Mouse (Mus musculus): ENCODE results near the gene Unc50. TPM values are rescaled to one million over a fixed set of nuclear protein-coding genes. Genes with fewer than 3 reads are reported as not detected.
A peak's percentile ranks its signal among the peaks of the same experiment; 100 is the strongest.

Gene Unc50
- total and polyA plus RNA-seq, 3 experiments, result 41.8 to 75.5 (median 58.5) TPM

- H3K27ac ChIP-seq (ENCODE audit: insufficient read depth, low read depth), result no peak overlapping the region
- H3K9me3 ChIP-seq (replicated peaks; ENCODE audit: low read length), result peaks cover 12% of the 10 kb centered on the region
- DNase-seq (ENCODE audit: extremely low read depth), result peak; percentile 59
- in situ Hi-C loops (cut with MboI; ENCODE audit: low pct_ligation_motif_present, low pct_unique_long_range_greater_than_20kb, low sequenced_read_pairs) (no loop called here), dilution Hi-C loops (cut with MboI; ENCODE audit: extremely low pct_ligation_motif_present, extremely low pct_unique_long_range_greater_than_20kb, low sequenced_read_pairs) (no loop called here)
- TF ChIP-seq PAX5 (IDR thresholded peaks at IDR 0.05; ENCODE audit: low read length) (no peak), NELFE (IDR thresholded peaks at IDR 0.05; ENCODE audit: low read depth, low read length) (peak; percentile 83; the same call in 1 of the 2 replicates), USF2 (conservative IDR thresholded peaks at IDR 0.05; ENCODE audit: low read depth, low read length) (no peak), ETS1 (conservative IDR thresholded peaks at IDR 0.05; ENCODE audit: low read depth, low read length) (no peak), KAT2A (IDR thresholded peaks at IDR 0.05; ENCODE audit: insufficient replicate concordance, low read length) (no peak), ZNF384 (IDR thresholded peaks at IDR 0.05; ENCODE audit: low read depth, low read length) (no peak), RCOR1 (conservative IDR thresholded peaks at IDR 0.05; ENCODE audit: low read depth, low read length) (no peak), MYC (IDR thresholded peaks at IDR 0.05; ENCODE audit: low read depth, low read length) (0 out of 2 replicates have a peak, but pooled peaks have one; percentile 28), SMC3 (IDR thresholded peaks at IDR 0.05; ENCODE audit: low read depth, low read length) (peak; percentile 50), SIN3A (IDR thresholded peaks at IDR 0.05; ENCODE audit: low read length) (no peak), IRF4 (IDR thresholded peaks at IDR 0.05; ENCODE audit: low read depth, low read length) (0 out of 2 replicates have a peak, but pooled peaks have one; percentile 19), ELF1 (IDR thresholded peaks at IDR 0.05; ENCODE audit: low read depth, low read length) (no peak), CTCF (conservative IDR thresholded peaks at IDR 0.05 in 1 of 2, IDR thresholded peaks at IDR 0.05 in 1 of 2; ENCODE audit: low read depth in 2 of 2, low read length in 2 of 2) (peak; percentile 97 to 99), CHD1 (IDR thresholded peaks at IDR 0.05; ENCODE audit: low read depth, low read length) (no peak), JUND (conservative IDR thresholded peaks at IDR 0.05; ENCODE audit: low read depth, low read length) (no peak), RAD21 (IDR thresholded peaks at IDR 0.05; ENCODE audit: low read depth, low read length) (peak; percentile 35), TCF12 (IDR thresholded peaks at IDR 0.05; ENCODE audit: low read depth, low read length) (0 out of 2 replicates have a peak, but pooled peaks have one; percentile 18), POLR2AphosphoS2 (IDR thresholded peaks at IDR 0.05; ENCODE audit: low read depth, low read length) (no peak), BHLHE40 (IDR thresholded peaks at IDR 0.05; ENCODE audit: low read depth, low read length) (0 out of 2 replicates have a peak, but pooled peaks have one; percentile 9)
- peaks cover 37 to 74% of the 10 kb centered on the region in 2 experiments for H3K36me3 ChIP-seq (replicated peaks in 1 of 2; ENCODE audit: control insufficient read depth in 1 of 2, insufficient read depth in 1 of 2, low read length in 1 of 2)
- H3K4me3 ChIP-seq (replicated peaks in 1 of 3; ENCODE audit: low read depth in 2 of 3, low read length in 2 of 3, poor library complexity in 1 of 3), result no peak overlapping the region
- no peak overlapping the region for H3K9ac ChIP-seq (ENCODE audit: insufficient read depth, low read depth)
- peaks cover 19% of the 10 kb centered on the region for H3K79me2 ChIP-seq (replicated peaks; ENCODE audit: control insufficient read depth, extremely low read depth, insufficient read depth, poor library complexity, severe bottlenecking)
- H3K4me2 ChIP-seq (ENCODE audit: insufficient read depth, low read depth, poor library complexity, severe bottlenecking), result no peak overlapping the region
- no peaks in the 10 kb centered on the region for H3K27me3 ChIP-seq (replicated peaks)
- peaks cover 0 to 15% of the 10 kb centered on the region in 2 experiments; a peak in 2 of 4 replicates for H3K4me1 ChIP-seq (ENCODE audit: control insufficient read depth in 1 of 2, insufficient read depth in 2 of 2)
Observed at GRCm38 (mm10) chr1:37419420-37419819, 10.5 kb upstream of the Unc50 start.

DNA sequence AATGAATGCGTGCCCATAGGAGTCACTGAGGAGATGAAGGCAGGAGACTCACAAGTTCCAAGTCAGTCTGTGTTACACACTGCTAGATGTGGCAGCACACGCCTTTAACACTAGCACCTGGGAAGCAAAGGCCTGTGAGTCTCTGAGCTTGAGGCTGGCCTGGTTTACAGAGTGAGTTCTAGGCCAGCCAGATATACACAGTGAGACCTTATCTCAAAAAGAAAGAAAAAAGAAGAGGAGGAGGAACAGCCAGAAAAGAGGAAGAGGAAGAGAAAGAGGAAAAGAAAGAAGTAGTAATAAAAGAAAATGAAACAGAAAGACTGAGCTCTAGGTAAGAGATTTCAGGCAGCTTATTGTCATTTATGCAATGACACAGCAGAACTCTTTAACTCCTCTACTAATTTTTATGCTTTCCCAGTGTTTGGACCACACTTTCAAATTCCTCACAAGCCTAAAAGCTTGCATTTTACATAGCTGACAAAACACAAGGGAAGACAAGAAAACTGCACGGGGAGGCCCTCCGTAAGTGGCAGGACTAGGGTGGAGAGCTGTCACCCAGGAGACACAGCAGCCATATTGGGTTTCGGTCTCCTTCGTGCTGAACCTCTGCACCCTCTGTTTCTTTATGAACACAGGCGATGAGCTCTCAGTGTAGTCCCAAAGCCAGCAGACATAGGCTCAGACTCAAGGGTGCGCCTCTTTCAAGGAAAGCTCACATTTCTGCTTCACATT is 2.6 kb upstream of the Unc50 start:
- peak overlapping the region; percentile 92 for H3K4me2 ChIP-seq (ENCODE audit: insufficient read depth, low read depth, poor library complexity, severe bottlenecking)
- dilution Hi-C loops (cut with MboI; ENCODE audit: extremely low pct_ligation_motif_present, extremely low pct_unique_long_range_greater_than_20kb, low sequenced_read_pairs), result no loop called here
- no peak for TF ChIP-seq ELF1 (IDR thresholded peaks at IDR 0.05; ENCODE audit: low read depth, low read length)
- peak; percentile 55; the same call in 1 of the 2 replicates for TF ChIP-seq IRF4 (IDR thresholded peaks at IDR 0.05; ENCODE audit: low read depth, low read length)
- peak; percentile 43; the same call in 1 of the 2 replicates for TF ChIP-seq EP300 (IDR thresholded peaks at IDR 0.05; ENCODE audit: low read length)
- 0 out of 2 replicates have a peak, but pooled peaks have one; percentile 23 for TF ChIP-seq MAFK (IDR thresholded peaks at IDR 0.05; ENCODE audit: insufficient replicate concordance, low read length)
- in situ Hi-C loops (cut with MboI; ENCODE audit: low pct_ligation_motif_present, low pct_unique_long_range_greater_than_20kb, low sequenced_read_pairs), result no loop called here
- H3K27ac ChIP-seq (ENCODE audit: insufficient read depth, low read depth), result peak overlapping the region; percentile 86
- peaks cover 16% of the 10 kb centered on the region for H3K9me3 ChIP-seq (replicated peaks; ENCODE audit: low read length)
- peak overlapping the region in 2 of 3 experiments; percentile 25 to 51 for H3K4me3 ChIP-seq (replicated peaks in 1 of 3; ENCODE audit: low read depth in 2 of 3, low read length in 2 of 3, poor library complexity in 1 of 3)
- peaks cover 54% of the 10 kb centered on the region for H3K79me2 ChIP-seq (replicated peaks; ENCODE audit: control insufficient read depth, extremely low read depth, insufficient read depth, poor library complexity, severe bottlenecking)
- peaks cover 10 to 47% of the 10 kb centered on the region in 2 experiments for H3K4me1 ChIP-seq (ENCODE audit: control insufficient read depth in 1 of 2, insufficient read depth in 2 of 2)
- peak overlapping the region; percentile 38 for H3K9ac ChIP-seq (ENCODE audit: insufficient read depth, low read depth)
- no peak for DNase-seq (ENCODE audit: extremely low read depth)
- H3K27me3 ChIP-seq (replicated peaks), result no peaks in the 10 kb centered on the region
- H3K36me3 ChIP-seq (replicated peaks in 1 of 2; ENCODE audit: control insufficient read depth in 1 of 2, insufficient read depth in 1 of 2, low read length in 1 of 2), result peaks cover 20 to 63% of the 10 kb centered on the region in 2 experiments

Data from CH12.LX (cell line).